Mouse (Mus musculus) splenic B cell, adult 2 months (primary cell): ENCODE data around the gene Col8a1.

Source experiments
- DNase-seq: peaks from one replicate; pipeline ENCODE4 v3.0.0-alpha.2; 2011; ENCODE audit warnings: low read depth, low spot score
- H3K27me3 ChIP-seq: 2 replicates; pipeline ENCODE4 v1.6.1; 2012; ENCODE audit warnings: mild to moderate bottlenecking, low read length, moderate library complexity, mixed read lengths; ENCODE audit not compliant: control insufficient read depth, poor library complexity, insufficient read depth, severe bottlenecking
- H3K36me3 ChIP-seq: 2 replicates; pipeline ENCODE4 v1.6.1; 2012; ENCODE audit warnings: mild to moderate bottlenecking, low read length, moderate library complexity, mixed read lengths; ENCODE audit not compliant: control insufficient read depth, poor library complexity, insufficient read depth, severe bottlenecking

Col8a1 gene

DNA sequence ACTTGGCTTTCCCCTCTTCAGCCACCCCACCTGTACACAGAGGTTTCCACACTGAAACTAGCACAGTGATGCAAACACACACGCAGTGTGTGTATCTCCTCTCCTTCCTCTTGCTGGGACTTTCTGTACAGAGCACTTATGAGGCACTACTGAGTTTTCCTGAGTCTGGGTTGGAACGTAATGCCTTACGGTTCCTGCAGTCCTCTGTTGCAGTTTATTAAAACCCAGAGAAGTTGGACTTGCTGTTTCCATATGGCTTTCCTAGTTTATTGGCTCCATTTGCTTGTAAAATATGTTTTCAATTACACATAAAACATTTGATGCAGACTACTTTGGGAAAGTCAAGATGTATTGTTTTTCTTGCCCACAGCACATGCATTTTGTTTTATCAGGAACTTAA, 21.4 kb downstream of the Col8a1 start:
- H3K36me3 ChIP-seq: no peaks in the 10 kb centered on the region
- H3K27me3 ChIP-seq: no peaks in the 10 kb centered on the region
- DNase-seq: no peak

DNA sequence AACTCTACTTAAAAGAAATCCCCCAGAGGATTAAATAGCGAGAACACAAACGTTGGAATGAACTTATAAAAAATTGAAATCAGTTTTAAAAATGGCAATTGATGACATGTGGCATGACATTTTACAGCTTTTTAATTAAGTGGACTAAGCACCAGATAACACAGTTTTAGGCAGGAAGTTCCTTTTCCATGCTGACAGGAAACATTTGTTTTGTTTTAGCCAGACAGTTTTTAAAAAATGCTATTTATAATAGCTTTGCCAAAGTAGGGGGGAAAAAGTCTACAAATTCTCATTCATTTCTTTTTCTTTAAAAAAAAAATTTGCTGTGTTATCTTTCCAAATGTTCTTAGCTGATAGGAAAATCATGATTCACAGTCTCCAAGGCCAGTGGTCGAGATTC, 29.6 kb downstream of the Col8a1 start:
- Histone ChIP-seq H3K27me3 (no peaks in the 10 kb centered on the region), H3K36me3 (no peaks in the 10 kb centered on the region)
- no peak for DNase-seq

DNA sequence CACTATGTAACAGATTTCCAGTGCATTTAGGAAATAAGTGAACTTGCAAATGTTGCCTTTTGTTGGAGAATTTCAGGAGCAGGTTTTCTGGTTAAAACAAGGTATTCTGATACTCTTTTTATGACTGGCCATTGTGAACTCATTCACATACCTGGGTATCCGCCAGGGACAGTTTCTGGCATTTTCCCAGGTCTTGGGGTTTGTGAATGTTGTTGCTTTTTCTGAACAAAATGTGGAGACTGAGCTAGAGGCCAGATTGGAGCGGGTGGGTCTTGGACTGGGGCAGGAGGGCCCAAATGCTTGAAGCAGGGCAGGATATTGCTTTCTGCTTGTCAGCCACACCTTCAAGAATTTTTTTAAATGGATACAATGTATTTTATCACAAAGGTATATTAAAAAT, 35.6 kb downstream of the Col8a1 start:
- no peak for DNase-seq
- Histone ChIP-seq H3K27me3 (no peaks in the 10 kb centered on the region), H3K36me3 (no peaks in the 10 kb centered on the region)

DNA sequence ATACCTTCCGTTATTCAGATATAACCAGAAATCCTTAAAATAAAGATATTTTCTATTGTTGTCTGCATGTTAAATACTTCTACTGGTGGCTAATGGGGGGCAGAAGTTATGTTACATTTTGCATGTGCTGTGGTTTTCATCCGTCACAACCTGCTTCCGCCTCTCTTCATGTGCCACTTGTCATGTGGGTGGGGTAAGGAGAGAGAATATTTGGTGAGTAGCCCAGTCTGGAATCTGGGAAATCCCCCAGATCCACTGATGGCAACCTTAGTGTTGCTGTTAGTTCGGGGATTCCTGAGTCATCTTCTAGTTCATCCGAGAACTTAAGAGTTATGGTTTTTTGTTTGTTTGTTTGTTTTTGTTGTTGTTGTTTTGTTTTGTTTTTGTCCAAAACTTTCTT, 55.8 kb downstream of the Col8a1 start:
- Histone ChIP-seq H3K27me3 (no peaks in the 10 kb centered on the region), H3K36me3 (no peaks in the 10 kb centered on the region)
- DNase-seq: no peak

DNA sequence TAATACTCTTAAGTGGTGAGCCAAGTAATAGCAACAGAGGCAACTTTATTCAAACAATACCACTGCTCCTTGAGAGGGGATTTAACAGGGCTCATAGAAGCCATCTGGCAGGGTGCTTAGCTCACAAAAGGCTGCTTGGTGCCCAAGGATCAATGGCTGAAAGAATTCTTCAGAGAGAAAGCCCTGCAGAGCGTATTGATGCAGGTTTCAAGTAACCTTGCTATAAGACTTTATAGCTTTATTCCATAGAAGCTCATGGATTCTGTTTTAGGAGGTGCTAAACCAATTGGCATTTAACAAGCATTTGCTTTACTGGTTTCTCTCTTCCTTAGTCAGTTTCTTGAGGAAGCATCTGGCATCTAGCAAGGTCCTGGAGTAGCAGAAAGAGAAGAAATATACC, 59.8 kb downstream of the Col8a1 start:
- no peak for DNase-seq
- H3K27me3 ChIP-seq: no peaks in the 10 kb centered on the region
- no peaks in the 10 kb centered on the region for H3K36me3 ChIP-seq

DNA sequence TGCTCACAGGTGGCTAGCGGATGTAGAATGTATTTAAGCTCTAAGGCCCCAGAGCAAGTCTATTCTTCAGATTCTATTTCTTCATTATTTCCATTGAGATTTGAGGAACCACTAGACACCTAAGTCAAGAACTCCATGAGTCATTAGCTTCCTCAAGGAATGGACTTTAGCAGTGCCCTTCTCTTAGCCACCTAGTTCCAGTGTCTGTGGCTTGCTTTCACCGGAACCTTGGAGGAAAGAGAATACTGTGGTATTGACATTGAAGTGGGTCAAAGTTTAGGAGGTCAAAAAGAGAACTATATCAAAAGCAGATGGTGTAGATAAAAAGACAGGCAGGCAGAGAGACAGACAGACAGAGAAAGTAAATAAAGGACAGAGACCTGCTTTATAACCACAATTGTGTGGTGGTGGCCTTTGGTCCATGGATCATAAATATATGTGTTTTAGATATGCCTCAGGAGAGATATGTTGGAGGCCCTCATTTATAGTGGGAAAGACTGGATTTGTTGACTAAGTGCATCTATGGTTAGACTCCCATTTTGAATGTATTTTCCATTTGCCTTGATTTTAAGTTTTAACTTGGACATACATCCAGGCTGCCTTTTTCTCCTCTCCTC, 60.5 kb downstream of the Col8a1 start:
- Histone ChIP-seq H3K27me3 (no peaks in the 10 kb centered on the region), H3K36me3 (no peaks in the 10 kb centered on the region)
- DNase-seq: no peak

DNA sequence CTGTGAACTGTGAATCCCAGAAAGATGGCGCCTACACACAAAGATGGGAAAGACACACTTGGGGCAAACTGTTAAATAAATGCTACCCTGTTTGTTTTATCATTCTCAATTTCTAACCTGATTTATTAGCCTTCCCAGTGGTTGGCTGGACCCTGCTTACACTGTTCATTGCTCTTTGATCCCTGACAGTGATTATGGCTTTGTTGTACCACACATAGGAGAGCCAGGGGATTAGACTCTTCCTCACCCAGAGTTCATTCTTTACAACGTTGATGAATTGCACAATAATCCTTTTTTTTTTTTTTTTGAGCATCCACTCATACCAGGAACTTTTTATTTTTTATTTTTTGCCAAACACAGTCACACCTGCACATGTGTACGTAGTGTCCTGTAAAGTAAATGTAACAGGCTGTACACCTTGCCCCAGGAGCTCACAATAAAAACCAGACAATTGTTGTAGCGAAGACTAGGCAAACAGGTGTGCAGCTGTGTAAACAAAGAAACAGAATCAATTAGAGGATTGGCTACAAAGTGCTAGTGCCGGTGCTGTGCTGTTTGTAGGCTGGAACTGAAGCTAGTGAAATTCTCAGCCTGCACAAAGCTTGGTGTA, 68.6 kb downstream of the Col8a1 start:
- DNase-seq: no peak
- Histone ChIP-seq H3K36me3 (no peaks in the 10 kb centered on the region), H3K27me3 (no peaks in the 10 kb centered on the region)

DNA sequence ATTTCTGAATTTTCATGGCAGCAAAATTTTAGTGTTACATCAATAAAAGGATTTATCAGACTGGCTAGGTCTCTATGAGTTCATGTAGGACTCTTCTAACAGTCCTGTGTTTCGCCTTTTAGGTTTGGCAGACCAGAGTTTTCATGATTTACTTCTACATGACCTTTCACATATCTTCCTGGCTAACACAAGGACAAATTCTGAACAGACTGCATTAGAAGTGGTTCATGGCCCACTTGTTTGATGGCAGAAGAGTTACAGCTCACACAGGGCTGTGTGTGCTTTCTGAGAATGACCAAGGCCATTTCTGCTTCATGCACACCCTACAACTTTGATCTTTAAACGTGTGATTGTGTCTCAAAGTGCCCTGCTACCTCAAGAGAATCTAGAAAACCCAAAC, 82.3 kb downstream of the Col8a1 start:
- DNase-seq: no peak
- Histone ChIP-seq H3K27me3 (no peaks in the 10 kb centered on the region), H3K36me3 (no peaks in the 10 kb centered on the region)

DNA sequence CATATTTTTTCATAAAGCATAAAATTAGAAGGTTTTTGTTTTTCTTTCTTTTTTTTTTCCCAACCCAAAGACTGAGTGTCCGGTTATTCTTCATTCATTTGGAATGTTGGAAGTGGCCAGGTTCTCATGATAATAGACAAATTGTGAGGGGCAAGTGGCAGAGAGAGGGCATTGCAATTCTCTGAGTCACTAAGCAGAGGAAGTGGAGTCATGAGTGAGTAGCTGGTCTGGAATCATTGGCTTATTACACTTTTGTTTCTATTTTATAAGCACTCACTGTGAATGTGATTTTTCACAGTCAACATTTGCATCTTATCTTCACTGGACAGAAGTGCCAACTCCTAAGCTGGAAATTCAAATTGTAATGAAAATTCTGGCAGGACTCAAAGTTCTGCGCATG, 82.9 kb downstream of the Col8a1 start:
- Histone ChIP-seq H3K36me3 (no peaks in the 10 kb centered on the region), H3K27me3 (no peaks in the 10 kb centered on the region)
- DNase-seq: no peak

DNA sequence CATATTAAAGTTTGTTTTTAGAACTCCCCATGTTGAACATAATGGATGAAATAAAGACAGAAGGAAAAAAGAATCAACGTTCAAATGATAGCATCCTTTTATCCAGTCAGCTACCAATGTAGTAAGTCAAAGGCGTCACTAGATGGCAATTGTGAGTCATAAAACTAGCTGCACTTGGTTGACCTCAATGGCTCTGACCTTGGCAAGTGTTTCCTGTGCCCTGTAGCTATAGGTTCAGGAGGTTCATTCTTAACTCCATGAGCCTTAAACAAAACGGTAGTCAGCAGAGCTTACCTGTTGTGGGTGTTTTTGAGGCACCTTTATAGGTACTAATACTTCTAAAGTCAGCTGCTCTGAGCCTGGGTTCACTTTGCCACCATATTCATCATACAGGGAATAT, 85.2 kb downstream of the Col8a1 start:
- DNase-seq: peak; percentile 46
- H3K27me3 ChIP-seq: no peaks in the 10 kb centered on the region
- H3K36me3 ChIP-seq: no peaks in the 10 kb centered on the region

DNA sequence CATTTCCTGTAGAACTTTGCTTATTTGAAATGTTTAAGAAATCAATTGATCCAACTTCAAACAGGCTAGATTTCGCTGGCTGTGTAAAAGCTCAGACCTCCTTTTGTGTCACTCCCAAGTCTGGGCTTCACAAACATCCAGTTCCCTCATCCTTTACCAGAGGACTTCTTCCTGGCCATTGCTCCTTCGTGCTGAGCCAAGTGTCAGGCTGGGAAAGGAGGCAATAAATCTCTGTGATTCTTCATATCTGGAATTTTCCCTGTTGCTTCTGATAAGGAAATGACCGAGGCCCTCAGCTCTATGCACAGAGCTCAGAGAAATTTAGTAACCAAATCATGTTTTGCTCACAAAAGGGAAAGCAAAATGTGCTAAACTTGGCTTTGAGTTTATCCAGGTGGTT, 91.9 kb downstream of the Col8a1 start:
- Histone ChIP-seq H3K27me3 (no peaks in the 10 kb centered on the region; the same call in 1 of the 2 replicates), H3K36me3 (no peaks in the 10 kb centered on the region)
- no peak for DNase-seq

DNA sequence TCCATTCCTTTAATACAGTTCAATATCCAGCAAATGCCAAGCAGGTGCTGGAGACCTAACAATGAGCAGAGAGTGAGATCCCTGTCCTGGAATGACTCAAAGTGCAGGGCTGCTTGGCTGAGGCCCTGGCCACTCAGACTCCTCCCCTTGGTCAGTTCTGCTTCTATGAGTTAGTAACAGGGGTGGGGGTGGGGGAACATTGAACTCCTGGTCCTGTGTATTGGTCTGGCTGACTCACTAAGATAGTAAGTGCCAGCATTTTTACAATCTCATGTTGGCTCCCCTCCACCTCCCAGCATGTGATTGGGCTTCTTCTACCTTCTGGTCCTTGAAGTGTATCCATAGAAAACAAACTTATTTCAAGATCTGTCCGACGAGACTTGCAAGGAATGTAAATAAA, 104.6 kb downstream of the Col8a1 start:
- Histone ChIP-seq H3K27me3 (no peaks in the 10 kb centered on the region), H3K36me3 (no peaks in the 10 kb centered on the region)
- no peak for DNase-seq

DNA sequence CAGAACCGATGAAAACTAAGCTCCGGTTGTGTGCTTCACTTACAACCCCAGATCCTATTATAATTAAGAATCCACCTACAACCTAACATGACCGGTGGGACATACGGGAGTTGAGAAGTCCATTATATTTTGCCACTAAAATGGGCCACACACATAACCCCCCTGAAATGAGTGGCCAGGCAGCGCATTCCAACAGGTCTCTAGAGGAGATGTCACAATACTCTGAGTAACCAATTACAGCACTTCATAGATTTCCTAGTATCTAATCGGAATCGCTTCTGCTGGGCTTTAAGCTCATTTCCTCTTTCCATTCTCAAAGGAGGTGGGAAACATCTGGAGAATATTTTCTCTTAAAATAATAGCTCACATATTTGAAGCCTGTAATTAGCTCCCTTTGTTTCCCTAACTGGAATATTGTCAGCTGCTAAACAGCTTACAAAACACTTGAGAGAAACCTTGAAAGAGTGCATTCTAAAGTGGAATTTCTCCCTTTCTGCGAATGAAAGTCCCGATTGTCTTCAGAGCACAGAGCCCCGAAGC, 113.1 kb downstream of the Col8a1 start:
- Histone ChIP-seq H3K36me3 (no peaks in the 10 kb centered on the region), H3K27me3 (peaks cover 2% of the 10 kb centered on the region; the same call in 1 of the 2 replicates)
- DNase-seq: no peak

DNA sequence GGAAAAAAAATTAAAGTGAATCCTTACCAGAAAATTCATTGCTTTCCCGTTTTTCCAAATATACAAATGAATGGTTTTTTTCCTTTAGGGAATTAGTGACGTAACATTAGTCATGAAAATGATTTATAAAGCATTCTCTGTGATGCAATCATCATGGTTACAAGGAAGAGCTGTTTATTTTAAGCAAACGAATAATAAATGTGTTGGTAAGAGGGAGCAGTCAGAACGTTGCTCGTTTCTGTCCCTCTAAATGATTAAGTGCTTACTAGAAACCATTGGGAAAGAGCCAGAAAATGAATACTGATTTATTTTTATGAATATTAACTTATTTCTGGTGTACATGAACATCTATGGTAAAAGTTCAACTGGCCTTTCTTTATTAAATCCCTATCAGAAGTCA, 119.8 kb downstream of the Col8a1 start:
- Histone ChIP-seq H3K27me3 (peaks cover 2% of the 10 kb centered on the region; the same call in 1 of the 2 replicates), H3K36me3 (no peaks in the 10 kb centered on the region)
- no peak for DNase-seq

DNA sequence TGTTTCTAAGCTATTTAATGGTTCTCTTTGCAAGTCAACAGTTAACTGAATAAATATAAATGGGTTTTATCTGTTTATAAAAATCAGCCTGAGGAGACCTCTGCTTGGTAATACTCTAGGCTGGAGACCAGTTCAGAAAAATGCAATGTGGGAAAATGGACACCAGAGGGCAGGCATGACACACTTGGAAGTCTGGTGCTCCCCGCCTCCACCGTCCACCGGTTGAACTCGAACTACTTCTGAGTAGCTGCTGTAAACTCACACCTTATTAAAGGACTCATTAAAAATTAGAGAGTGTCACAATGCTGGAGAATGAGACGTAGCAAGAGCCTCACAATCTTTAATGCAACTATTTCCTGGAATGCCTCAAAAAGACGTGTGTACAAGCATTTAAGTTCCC, 120.3 kb downstream of the Col8a1 start:
- DNase-seq: peak; percentile 72
- H3K36me3 ChIP-seq: no peaks in the 10 kb centered on the region
- peaks cover 2% of the 10 kb centered on the region; the same call in 1 of the 2 replicates for H3K27me3 ChIP-seq

DNA sequence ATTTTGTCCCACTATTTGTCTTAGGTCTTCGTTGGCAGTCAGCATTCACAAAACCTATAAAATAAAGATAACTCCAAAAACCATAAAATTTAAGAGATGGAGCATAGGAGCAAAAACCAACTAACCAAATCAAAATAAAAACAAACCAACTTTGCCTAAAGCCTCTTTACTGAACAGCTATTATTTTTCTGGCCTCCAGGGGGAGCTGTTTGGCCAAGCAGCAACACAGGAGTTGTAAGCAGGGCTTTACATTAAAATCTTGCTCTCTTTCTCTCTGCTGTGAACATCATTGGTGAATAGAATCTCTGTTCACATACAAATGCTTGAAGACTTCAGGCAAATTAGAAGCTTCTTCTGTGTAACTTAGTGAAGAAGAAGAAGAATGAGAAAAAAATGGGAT, 142.8 kb downstream of the Col8a1 start:
- Histone ChIP-seq H3K27me3 (peaks cover 1% of the 10 kb centered on the region; the same call in 1 of the 2 replicates), H3K36me3 (no peaks in the 10 kb centered on the region)
- peak; percentile 74 for DNase-seq
